Mouse (Mus musculus) olfactory bulb, adult 2 months (tissue): ENCODE data around the gene Wipf2. TPM values are rescaled to one million over a fixed set of nuclear protein-coding genes. Genes with fewer than 3 reads are reported as not detected.

Source experiments
- H3K27ac ChIP-seq: fragments of 200-500 bp; 2 replicates; pipeline ENCODE4 v1.5.1; 2012; ENCODE audit warnings: low read depth, low read length; ENCODE audit not compliant: insufficient read depth
- H3K4me1 ChIP-seq: fragments of 200-500 bp; 2 replicates; pipeline ENCODE4 v1.6.1; 2012; ENCODE audit warnings: low read length; ENCODE audit not compliant: control insufficient read depth, insufficient read depth
- H3K4me3 ChIP-seq: fragments of 200-500 bp; 2 replicates; pipeline ENCODE4 v1.5.1; 2012; ENCODE audit warnings: mild to moderate bottlenecking, low read depth, low read length, moderate library complexity; ENCODE audit not compliant: insufficient read depth
- CTCF ChIP-seq: fragments of 200-500 bp; IDR thresholded peaks from 2 replicates; pipeline ENCODE4 v1.5.1; 2012; ENCODE audit warnings: low read depth, mild to moderate bottlenecking, low read length, moderate library complexity; ENCODE audit not compliant: insufficient read depth
- POLR2A ChIP-seq: fragments of 200-500 bp; IDR thresholded peaks from 2 replicates; pipeline ENCODE4 v1.6.1; 2012; ENCODE audit warnings: mild to moderate bottlenecking, low read depth, low read length, moderate library complexity; ENCODE audit not compliant: insufficient read depth
- WGBS: fragments of 180-500 bp; shearing (Covaris S2); methylation state at CpG from one replicate; pipeline ENCODE4 v1.1.7; 2018; 5-methylcytosine and 5-hydroxymethylcytosine counted together
- polyA plus RNA-seq: library from polyadenylated mRNA; stranded (reverse); fragments of >200 nt; gene quantifications from 2 replicates; pipeline ENCODE4 v1.2.4, GENCODE M21; 2012; ENCODE audit warnings: low replicate concordance; ENCODE audit not compliant: missing spikeins, insufficient read depth, insufficient read length

Gene Wipf2
- polyA plus RNA-seq, 1 experiment = not detected

DNA sequence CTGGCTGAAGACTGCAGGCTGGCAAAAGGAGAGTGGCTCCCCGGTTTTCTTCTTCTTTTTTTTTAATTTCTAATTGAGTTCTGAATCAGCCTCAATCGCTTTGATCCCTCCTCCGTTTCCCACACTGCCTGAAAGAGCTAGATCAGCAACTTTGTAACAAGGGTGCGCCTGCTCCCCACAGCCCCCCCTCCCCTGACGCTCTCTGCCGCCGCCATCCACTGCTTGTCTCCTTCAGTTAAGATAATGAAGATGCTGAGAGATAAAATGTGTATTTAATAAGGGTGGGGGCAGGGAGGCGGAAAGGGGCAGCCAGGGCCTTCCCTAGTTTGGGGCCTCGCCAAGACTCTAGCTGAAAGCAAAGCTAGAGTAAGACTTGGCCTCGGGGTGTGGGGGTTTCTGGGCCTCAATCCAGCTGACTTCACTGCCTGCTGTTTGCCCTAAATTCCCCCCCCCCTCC lies 61.9 kb downstream of the Wipf2 start:
- 18% methylated on average over 10 of the region's 10 CpGs for WGBS
- Histone ChIP-seq H3K4me3 (no peak overlapping the region), H3K4me1 (peaks cover 57% of the 10 kb centered on the region), H3K27ac (no peak overlapping the region)
- TF ChIP-seq CTCF (no peak), POLR2A (no peak)

DNA sequence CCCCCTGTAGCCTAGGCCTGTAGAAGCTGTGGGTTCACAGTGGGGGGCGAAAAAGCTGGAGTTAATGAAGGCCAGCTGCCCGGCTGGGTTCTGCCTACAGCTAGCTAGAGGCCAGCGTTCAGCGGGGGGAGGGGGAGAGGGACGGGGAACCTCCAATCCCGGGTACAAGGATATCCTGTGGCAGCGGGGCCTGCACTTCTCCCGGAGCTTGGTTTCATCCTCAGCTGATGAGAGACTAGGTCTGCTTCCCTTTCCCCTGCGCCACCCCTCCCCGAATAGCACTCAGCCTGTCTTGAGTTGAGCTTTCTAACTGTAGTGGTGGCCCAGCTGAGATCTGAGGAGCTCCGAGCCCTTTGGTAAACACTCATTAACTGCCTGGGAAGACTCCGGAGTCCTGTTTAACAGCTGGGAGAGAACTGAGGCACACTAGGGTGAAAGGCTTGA lies 62.5 kb downstream of the Wipf2 start:
- H3K4me1 ChIP-seq = peaks cover 60% of the 10 kb centered on the region
- no peak overlapping the region for H3K4me3 ChIP-seq
- peak overlapping the region; percentile 73 for H3K27ac ChIP-seq
- WGBS = 13% methylated on average over 12 of the region's 12 CpGs
- TF ChIP-seq POLR2A = no peak
- TF ChIP-seq CTCF = no peak

DNA sequence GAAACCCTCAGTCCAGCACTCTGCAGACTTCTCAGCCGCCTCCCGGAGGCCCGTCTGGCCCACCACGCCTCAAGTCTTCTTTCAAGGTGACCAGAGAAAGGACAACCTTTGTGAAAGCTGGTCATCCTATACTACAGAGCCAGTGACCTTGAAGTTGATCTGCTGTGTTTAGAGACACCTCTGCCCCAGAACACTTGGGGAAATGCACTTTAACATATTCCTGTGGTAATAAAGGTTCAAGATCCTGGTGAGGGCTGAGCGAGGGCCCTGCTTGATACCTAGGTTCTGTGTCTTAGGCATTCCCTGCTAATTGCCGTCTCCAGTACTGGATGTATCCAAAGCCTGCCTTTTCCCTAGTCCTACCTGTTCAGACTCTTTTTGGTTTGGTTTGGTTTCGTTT lies 63.1 kb downstream of the Wipf2 start:
- Histone ChIP-seq H3K4me3 (no peak overlapping the region), H3K4me1 (peaks cover 67% of the 10 kb centered on the region), H3K27ac (no peak overlapping the region)
- WGBS = 83% methylated on average over 7 of the region's 7 CpGs
- TF ChIP-seq POLR2A (no peak), CTCF (no peak)

DNA sequence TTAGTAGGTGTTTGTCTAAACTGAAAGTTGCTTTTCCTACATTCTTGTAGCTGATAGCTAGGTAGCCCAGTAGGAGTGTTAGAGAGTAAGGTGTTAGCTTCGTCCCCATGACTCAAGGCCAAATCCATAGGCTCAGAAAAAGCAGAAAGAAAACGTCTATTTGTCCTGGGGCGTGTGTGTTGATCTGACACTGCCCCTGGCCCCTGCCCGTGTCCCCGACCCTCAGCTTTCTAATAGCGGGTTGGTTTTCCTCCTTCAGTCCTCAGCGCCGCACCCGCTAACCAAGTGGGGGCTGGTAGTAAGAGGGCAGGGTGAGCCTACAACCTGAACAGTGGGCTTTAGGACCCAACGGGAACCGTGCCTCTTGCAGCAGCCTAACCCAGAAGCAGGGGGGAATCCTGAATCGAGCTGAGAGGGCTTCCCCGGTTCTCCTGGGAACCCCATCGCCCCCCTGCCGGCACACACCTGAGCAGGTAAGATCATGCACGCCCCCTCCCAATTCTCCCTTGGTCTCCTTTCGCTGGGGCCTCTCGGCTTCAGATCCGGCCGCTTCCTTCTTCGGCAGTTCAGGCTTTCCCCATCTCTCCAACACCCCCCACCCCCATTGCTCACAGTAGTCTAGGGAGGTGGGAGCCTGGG lies 64.1 kb downstream of the Wipf2 start, which contains the start of gene Rara:
TSS of gene Rara (plus strand) at position 381 of the 639 bp plus-strand sequence.
- Histone ChIP-seq H3K4me3 (peak within 1 kb of the TSS; percentile 76), H3K27ac (0 out of 2 replicates have a peak within 1 kb of the TSS, but pooled peaks have one; percentile 46), H3K4me1 (peaks cover 70% of the 10 kb centered on the region)
- WGBS = 22% methylated on average over 21 of the region's 21 CpGs
- TF ChIP-seq CTCF = no peak
- no peak for TF ChIP-seq POLR2A

DNA sequence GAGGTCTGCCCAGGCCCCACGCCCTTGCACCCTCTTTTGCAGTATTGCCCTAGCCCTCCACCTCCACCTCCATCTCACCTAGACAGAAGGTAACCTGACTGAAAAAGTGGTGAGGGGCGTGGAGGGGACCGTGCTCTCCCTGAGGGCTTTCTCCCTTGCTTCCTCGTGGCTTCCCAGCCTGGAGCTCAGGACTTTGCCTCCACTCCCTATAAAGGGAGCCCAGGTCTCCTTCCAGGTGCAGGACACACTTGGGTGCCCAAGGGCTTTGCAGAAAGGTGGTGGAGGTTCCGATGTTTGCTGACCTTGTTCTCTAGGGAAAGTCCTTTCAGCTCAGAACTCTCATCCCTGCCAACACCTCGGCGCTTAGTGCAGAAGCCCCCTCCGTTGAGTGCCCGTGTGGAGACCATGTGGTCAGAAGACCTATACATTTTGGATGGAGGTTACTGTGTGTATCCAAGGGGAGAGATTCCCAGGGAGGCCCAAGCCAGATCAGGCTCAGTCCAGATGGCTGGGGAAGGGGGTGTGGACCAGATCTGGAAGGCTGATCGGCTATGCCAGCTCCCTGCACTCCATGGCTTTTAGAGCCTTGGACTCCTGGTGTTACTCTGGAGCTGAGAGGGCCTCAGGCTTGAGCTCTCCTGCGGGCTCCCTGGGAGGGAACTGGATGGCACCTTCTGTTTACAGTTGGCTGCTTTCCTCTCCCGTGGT lies 64.9 kb downstream of the Wipf2 start:
- H3K4me3 ChIP-seq = peak overlapping the region; percentile 76
- H3K4me1 ChIP-seq = peaks cover 72% of the 10 kb centered on the region
- TF ChIP-seq CTCF = no peak
- no peak for TF ChIP-seq POLR2A
- WGBS = 33% methylated on average over 12 of the region's 12 CpGs
- H3K27ac ChIP-seq = no peak overlapping the region

DNA sequence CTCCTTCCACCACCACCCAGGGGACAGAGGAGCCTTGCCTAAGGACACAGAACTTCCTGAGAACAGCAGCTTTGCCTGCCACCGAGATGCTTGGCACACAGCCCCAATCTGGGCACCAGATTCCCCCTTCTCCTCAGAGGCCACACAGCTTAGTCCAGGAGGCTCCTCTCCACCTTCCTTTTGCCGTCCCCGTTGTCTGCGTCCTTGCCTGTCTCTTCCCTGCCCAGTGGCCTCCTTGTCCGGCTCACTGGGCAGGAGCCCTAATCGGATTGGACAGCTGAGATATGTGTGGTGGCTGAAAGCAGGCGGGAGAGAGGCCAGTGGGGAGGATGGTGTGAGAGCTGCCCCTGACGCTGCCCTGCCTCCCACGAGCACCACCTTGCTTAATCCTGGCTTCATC lies 66.1 kb downstream of the Wipf2 start:
- H3K4me1 ChIP-seq = peaks cover 69% of the 10 kb centered on the region
- H3K4me3 ChIP-seq = no peak overlapping the region
- WGBS = 47% methylated on average over 9 of the region's 9 CpGs
- TF ChIP-seq CTCF = no peak
- TF ChIP-seq POLR2A = no peak
- no peak overlapping the region for H3K27ac ChIP-seq

DNA sequence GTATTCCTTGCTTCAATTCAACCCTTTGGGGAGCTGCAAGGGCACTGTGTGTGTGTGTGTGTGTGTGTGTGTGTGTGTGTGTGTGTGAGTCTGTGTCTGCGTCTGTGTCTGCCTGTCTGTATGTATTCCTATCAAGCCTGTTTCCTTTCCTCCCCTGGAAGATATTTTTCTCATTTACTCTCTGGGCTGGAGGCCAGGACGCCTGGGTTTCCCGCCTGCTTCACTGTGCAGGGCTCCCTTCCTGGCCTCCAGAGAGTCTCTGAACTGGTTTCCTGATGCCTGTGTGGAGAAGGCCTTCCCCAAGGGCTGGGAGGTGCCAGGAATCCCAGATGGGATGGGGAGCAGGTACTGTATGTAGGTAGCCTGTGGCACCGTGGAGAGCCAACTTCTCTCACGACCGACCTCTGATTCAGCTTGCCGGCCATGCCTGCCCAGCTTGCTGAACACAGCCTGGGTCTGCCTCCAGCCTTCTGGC lies 66.7 kb downstream of the Wipf2 start:
- Histone ChIP-seq H3K4me1 (peaks cover 62% of the 10 kb centered on the region), H3K27ac (no peak overlapping the region), H3K4me3 (no peak overlapping the region)
- 54% methylated on average over 7 of the region's 7 CpGs for WGBS
- TF ChIP-seq POLR2A (no peak), CTCF (no peak)

DNA sequence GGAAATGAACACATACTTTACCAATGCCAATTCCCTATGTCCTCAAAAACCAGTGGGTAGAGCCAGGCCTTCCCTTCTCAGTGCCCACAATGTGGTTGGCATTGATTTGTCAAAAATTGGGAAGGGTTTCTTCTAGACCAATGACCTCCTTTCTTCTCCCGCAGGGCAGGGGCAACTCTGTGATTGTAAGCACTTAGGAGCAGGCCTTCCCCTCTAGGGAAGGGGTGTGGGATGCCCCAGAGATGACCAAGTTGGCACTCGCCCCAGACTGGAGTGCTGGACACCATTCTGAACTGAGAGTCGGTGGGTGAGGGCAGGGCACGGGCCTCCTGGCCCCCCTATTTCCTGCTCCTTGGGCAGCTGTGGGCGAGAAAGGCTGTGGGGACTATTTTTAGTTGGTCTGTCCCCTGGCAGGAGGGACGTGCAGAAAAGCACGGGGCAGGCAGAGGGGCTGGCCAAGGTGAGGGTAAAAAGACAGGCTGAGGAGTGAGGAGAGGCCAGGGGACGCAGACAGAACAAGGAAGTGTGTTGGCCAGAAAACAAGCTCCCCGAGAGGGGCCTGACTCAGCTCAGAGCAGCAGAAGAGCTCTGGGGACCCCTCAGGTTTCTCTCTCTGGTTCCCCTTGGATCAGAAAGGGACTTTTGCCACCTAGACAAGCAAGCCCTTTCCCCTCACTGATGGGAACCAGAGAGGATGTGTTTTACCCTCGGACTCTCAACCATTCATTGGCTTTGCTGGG lies 67.5 kb downstream of the Wipf2 start:
- no peak for TF ChIP-seq CTCF
- no peak for TF ChIP-seq POLR2A
- Histone ChIP-seq H3K27ac (no peak overlapping the region), H3K4me3 (no peak overlapping the region), H3K4me1 (peaks cover 54% of the 10 kb centered on the region)
- WGBS = 55% methylated on average over 10 of the region's 10 CpGs
